Mouse (Mus musculus) liver, adult 2 months (tissue): ENCODE measurements around the gene Cpa4.

ENCODE experiments used
- CTCF ChIP-seq: fragments of 200-500 bp; IDR thresholded peaks from 2 replicates; pipeline ENCODE4 v1.5.1; 2011; ENCODE audit warnings: low read depth, low read length, control low read depth
- POLR2A ChIP-seq: fragments of 200-500 bp; IDR thresholded peaks from 2 replicates; pipeline ENCODE4 v1.6.1; 2011; ENCODE audit warnings: low read length, control low read depth; ENCODE audit not compliant: insufficient read depth; ENCODE audit errors: extremely low read depth

DNA sequence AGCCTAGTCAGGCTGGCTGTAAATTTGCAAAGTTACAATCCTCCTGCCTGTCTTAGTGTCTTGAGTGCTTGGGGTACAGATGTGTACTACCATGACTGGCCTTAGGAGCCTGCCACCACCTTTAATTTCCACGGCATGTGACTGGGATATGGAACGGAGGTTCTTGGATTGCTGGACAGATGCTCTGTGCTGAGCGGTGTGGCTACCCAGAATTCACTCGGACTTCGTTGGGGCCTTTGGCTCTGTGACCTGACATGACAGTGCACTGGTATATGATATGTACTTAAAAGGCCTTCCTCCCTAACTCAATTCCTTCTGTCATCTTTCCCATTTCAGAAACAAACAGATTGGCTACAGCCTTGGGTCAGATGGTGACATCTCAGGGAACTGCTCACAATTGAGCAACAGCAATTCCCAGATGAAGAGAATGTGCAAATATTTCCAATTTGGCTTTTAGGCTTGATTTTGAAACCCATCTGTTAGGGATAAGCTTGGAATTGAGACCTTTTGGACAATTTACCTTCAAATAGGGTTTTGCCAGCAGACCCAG is 13.5 kb upstream of the Cpa4 start:
- no peak for TF ChIP-seq CTCF
- no peak for TF ChIP-seq POLR2A
